Mouse (Mus musculus) small intestine, adult 2 months (tissue): ENCODE measurements at regions not wholly inside any gene's neighbourhood (a gene's known extent, or its start where the extent isn't known, plus 50 kb on each side); places are given as distances from the start of the nearest gene placed in this dataset.

Experiments used
- CTCF ChIP-seq: fragments of 200-500 bp; IDR thresholded peaks from 2 replicates; pipeline ENCODE4 v1.5.1; 2012; ENCODE audit warnings: low read depth, mild to moderate bottlenecking, control low read depth, inconsistent platforms, low read length, moderate library complexity, mixed read lengths; ENCODE audit not compliant: insufficient replicate concordance, insufficient read length; ENCODE audit errors: extremely low read depth
- POLR2A ChIP-seq: fragments of 200-500 bp; IDR thresholded peaks from 2 replicates; pipeline ENCODE4 v1.6.1; 2012; ENCODE audit warnings: low read depth, mild to moderate bottlenecking, control low read depth, inconsistent platforms, low read length, moderate library complexity

DNA sequence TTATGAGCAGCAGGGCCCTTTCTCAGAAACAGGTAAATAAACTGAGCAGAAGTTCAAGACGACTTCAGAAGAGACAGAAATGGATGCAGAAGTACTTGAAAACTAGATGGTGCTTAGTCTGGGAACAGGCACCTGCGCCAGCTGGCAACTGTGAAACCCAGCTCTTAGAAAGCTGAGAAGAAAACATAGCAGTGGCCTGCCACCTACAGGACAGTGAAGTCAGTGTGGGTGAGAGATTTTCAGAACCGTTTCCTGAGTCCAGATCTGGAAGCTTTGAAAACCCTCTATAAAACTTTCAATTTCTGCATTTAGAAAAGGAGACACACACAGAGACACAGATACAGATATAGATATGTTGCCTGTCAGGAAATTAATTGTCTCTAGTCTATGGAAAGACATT is 667.4 kb downstream of the Rapgef2 start:
- TF ChIP-seq CTCF (no peak), POLR2A (no peak)
